Mouse (Mus musculus) hematopoietic multipotent progenitor cell, adult 10-12 weeks (in vitro differentiated cells): ENCODE measurements around the gene Kpna4. TPM values are rescaled to one million over a fixed set of nuclear protein-coding genes. Genes with fewer than 3 reads are reported as not detected.

Experiments used
- polyA plus RNA-seq: library from polyadenylated mRNA; stranded (reverse); fragments of >175 nt; gene quantifications from 2 replicates; pipeline ENCODE4 v1.2.3, GENCODE M21; 2012; ENCODE audit warnings: low replicate concordance

Gene Kpna4
- polyA plus RNA-seq: 14.4 and 19.8 TPM in 2 replicates

DNA sequence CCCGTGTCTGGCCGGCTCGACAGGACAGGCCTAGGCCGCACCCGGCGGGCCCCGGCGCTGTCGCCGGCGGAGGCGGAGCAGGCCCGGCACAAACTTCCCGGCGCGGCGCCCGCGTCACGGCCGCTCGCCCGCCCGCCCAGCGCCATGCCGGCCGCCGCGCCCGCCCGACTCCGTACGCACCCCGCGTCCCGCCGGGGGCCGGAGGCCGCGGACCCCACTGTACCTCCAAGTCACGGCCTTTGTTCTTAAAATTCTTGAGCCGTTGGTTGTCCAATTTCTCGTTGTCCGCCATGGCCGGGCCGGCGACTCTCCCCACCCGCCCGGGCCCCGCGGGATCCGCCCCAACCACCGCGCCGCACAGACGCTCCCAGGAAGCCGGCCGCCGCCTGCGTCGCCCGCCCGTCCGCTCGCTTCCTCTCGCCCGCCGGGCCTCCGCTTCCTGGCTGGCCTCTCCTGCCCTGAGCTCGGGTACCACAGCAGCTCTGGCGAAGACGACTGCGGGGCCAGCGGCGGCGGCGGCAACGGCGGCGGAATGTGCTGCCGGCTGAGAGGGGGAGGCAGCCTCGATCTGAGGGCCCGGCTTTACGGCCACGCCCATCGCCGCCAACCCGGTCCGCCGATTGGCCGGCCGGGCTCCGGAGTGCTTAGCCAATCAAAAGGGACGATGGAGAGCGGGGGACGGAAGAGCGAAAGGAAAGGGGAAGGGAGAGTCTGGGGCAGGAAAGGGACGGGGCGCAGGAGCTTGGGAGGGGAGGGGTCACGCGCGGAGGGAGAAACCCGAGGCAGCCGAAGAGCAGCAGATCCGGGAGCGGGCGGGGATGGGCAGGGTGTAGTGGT, at the start of gene Kpna4:
Gene Kpna4 (minus strand): TSS at position 605 of the 837 bp plus-strand sequence.

DNA sequence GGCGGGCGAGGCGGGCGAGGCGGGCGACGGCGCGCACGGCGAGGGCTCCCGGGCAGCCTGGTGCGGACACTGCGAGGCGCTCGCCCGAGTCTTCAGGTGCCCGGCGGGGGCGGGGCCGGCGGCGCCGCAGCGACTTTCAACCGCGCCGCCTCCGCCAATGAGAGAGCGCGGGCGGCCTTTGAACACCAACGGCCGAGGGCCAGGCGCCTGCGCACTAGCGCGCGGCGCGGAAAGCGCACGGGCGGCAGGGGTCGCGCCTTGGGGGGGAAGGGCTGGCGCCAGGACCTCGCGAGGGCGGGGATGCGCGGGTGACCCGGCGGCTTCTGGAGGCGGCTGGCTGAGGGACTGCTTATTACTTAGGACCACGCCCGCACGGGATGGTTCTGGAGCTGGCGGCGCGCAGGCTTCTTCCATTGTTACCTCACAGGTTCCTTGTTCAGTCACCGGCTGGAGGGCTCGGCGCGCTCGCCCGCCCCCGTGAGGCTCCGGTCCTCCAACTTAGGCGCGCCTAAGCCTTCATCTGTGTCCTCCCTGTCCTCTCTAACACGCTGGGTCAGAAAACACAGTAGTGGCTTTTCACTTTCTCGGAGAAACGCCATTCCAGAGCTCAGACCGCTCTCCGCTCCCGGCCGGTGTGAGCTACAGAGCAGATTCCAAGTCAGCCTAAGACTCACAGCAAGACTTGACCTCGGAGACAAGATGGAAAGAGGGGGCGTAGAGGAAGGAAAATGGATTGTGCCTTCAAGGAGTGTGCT, 82.1 kb downstream of the Kpna4 start, which contains the start of gene Trim59:
Gene Trim59 (minus strand): TSS at position 111 of the 755 bp plus-strand sequence.

Other genes starting within 250 kb of the Kpna4 start
- gene Ift80, start 122.5 kb downstream of the Kpna4 start, polyA plus RNA-seq: 0.52 and 1.6 TPM in 2 replicates
- 67.0 and 70.3 TPM in 2 replicates for gene Smc4, start 122.4 kb downstream of the Kpna4 start, polyA plus RNA-seq
- 8.9 and 11.4 TPM in 2 replicates for gene Trim59, start 82.4 kb downstream of the Kpna4 start, polyA plus RNA-seq
- not detected in 2 replicates for gene Arl14, start 95.3 kb upstream of the Kpna4 start, polyA plus RNA-seq
- gene Ppm1l, start 189.7 kb upstream of the Kpna4 start, polyA plus RNA-seq: 2.2 and 2.3 TPM in 2 replicates